Mouse (Mus musculus) cerebellum, adult 2 months (tissue): ENCODE data around the gene Cryl1.

Experiments used
- CTCF ChIP-seq: fragments of 200-500 bp; IDR thresholded peaks from 2 replicates; pipeline ENCODE4 v1.5.1; 2011; ENCODE audit warnings: low read depth, mild to moderate bottlenecking, control low read depth, low read length, moderate library complexity, borderline replicate concordance; ENCODE audit not compliant: insufficient read depth
- POLR2A ChIP-seq: fragments of 200-500 bp; IDR thresholded peaks from 2 replicates; pipeline ENCODE4 v1.6.1; 2011; ENCODE audit warnings: low read length, control low read depth, borderline replicate concordance; ENCODE audit not compliant: insufficient read depth

DNA sequence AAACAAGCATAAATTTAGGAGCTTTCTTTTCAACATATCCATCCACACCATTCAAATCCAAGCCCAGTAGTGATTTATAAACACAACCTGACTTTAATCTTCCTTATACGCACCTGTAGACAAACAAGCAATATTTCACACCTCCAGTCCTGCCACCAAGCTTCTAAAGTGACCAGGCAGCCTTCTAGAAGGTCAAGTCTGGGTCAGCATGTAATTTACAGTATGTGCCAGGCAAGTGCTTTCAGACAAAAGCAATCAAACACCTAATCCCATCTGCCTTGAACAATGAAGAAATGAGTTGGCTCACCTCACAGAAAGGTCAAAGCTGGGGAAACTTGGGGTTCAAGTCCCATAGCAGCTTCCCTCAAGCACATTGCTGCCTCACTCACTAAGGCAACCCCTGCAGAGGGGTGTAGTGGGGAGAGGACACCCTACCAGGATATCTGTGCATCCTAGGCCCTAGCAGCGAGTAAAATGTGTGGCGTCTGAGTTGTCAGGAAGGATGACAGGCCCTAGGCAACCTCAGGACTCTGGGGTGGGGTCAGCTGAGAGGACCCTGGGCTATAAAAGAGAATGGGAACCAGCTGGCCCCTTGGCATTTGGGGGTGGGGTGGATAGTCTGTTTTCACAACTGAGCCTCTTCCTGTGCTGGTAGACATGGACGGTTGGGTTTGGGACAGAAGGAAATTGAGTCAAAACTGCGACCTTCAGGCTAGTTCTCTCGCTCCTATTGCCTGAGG lies 55.8 kb downstream of the Cryl1 start:
- TF ChIP-seq CTCF, result no peak
- no peak for TF ChIP-seq POLR2A
